Mouse (Mus musculus) retina, embryonic 14.5 days (tissue): ENCODE measurements around the gene Gabarap.
A peak's percentile ranks its signal among the peaks of the same experiment; 100 is the strongest.
"Not testable (repeated sequence)": the region's sequence is repeated elsewhere in the genome, so short reads cannot be mapped to it uniquely, and the experiment has no call there.

ENCODE experiments used
- DNase-seq: peaks from one replicate; pipeline ENCODE4 v3.0.0-alpha.2; 2015; ENCODE audit warnings: low spot score

Gabarap gene

DNA sequence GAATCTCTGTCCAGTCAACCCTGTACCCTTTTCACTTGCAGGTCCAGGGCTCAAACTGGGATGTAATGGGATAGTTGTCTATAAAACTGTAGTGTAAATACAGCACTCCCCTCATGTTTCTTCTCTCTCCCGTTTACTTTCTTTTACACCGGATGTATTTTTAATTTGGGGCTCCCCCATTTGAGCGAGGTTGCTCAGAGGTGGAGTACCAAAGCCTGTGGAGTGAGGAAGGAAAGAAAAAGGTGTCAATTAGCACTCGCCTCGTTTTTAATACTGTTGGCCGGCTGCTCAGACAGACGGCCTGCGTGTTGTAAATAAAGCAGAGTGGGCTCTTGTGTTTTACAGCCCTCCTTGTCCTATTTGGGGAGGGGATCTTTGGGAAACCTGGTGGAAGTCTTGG lies 8.7 kb downstream of the Gabarap start:
- DNase-seq = no peak

DNA sequence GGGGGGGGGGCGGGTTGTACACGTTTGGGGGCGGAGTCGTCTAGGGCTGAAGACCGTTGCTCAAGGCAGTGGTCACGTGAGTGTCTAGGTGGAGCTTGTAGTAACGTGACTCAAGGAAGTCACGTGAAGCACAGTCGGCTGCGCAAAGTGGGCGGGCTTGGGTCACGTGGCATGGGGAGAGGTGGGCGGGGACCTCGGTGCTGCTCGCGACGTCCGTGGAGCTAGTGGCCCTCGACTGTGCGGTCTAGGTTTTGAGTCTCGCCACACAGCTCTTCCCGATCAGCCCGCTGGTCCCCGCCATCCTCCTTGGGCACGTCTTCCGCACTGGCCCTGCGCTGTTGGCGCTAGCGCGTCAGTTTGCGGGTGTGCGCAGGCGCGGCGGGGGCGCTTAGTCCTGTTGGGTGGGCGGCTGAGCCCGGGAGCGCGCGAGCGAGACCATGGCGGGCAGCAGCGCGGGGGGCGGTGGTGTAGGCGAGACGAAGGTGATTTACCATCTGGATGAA lies 9.5 kb downstream of the Gabarap start, which contains the start of gene Dvl2:
Gene Dvl2 (plus strand): TSS at position 200 of the 503 bp plus-strand sequence.
- peak; percentile 92 for DNase-seq

DNA sequence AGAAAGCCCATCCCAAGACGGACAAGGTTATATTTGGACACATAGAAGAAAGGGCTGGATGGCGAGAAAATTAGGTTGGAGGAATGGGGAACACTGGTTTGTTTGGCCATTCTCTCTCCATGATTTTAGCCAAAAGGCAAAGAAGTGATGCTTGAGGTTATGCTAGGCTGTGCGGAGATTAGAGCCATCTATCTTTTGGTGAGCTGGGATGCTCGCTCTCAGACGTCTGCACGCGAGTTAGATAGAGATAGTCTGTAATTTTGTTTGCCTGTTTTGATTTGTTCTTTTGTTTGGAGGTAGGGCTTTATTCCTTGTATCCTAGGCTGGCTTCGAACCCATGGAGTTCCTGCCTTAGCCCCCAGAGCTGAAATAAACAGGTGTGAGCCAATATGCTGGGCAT lies 10.2 kb downstream of the Gabarap start:
- DNase-seq = no peak

DNA sequence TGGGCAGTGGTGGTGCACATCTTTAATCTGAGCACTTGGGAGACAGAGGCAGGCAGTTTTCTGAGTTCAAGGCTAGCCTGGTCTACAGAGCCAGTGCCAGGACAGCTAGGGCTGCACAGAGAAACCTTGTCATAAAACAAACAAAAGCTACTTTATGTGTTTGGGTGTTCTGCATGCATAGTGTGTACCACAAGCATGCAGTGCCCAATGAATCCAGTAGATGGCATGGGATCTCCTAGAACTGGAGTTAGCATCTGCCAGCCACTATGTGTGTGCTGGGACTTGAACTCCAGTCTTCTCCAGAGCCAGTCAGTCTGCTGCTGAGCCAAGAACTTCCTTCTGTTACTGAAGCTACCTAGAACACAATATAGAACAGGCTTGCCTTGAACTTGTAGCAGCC lies 10.9 kb downstream of the Gabarap start:
- DNase-seq = peak; percentile 69

DNA sequence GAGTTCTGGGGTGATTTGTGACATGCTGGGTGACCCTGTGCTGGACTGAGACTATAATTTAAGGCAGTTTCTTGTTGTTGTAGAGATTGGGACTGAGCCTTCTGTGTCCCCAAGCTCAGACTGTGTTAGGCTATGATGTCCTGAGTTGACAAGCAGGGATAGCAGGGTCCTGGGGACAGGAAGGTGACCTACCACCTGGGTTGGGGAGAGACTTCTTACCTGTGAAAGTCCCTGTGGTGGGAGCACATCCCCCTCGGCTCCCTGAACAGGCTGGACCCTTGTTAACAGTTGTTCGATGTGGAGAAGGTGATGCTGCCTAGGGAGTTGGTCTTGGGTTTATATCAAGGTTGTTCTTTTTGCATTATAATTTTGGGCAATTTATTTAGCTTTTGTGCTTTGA lies 11.5 kb downstream of the Gabarap start:
- no peak for DNase-seq

DNA sequence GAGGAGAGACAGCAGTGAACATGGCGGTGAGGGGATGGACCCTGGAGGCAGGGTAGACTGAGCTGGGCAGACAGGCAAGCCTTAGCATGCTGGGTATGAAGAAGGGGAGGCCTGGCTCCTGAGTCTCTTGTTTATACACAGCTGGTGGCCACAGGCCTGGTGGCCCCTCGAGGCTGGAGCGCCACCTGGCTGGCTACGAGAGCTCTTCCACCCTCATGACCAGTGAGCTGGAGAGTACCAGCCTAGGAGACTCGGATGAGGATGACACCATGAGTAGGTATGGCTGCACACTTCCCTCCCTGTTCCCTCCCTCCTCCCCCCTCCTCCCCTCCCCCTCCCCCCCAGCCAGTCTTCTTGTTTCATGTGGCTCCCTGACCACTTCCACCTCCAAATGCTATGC lies 14.6 kb downstream of the Gabarap start:
- DNase-seq = no peak

DNA sequence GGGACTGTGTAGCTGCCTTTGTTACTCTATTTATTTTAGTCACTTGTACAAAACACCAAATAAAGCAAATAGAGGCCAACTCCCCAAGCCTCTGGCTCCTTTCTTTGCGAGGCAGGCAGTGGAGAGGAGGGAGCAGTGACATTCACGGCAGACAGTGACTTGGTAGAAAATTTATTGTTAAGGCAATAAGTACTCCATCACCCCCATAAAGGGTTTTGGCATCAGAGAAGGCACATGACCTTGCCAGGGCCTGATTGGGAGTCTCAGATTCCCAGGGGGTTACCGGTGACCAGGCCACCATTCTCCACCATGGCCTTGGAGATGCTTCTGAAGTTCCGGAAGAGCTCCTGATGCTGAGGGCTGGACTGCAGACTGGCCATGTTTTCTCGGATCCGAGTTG lies 19.1 kb downstream of the Gabarap start:
- DNase-seq = no peak

DNA sequence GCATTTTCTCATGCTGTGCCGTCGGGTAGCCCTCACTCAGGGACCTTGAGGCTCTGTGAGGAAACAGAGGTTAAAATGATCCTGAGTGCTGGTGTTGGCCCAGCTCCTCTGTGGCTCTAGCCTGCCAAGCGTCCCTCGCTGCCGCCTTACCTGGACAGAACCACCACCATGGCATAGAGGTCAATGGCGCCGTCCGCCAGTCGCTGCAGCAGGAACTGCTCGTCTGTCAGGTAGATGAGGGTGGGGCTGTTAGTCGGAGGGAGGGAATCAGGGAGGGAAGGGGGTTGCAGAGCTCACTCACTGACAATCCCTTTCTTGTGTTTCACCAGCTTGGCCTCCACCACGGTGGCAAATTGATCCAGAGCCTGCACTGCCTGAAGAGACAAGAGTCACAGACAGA lies 19.6 kb downstream of the Gabarap start:
- no peak for DNase-seq

DNA sequence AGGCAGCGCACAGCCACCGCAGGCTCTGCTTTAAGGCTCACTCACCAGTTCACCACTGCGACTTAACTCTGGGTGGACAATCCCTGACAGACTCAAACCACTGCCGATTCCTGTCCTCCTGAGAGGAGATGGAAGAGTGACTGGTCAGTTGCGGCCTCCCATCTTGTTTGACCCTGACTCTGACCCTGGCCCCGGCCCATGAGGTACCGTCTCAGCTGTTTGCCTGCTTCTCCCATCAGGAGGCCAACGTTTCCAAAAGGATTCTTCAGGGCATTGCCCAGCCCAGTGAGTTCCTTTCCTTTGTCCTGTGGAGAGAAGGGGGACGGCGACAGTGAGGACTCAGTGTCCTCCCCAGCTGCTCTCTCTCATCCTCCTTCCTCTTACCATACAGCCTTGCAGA lies 20.0 kb downstream of the Gabarap start:
- no peak for DNase-seq

DNA sequence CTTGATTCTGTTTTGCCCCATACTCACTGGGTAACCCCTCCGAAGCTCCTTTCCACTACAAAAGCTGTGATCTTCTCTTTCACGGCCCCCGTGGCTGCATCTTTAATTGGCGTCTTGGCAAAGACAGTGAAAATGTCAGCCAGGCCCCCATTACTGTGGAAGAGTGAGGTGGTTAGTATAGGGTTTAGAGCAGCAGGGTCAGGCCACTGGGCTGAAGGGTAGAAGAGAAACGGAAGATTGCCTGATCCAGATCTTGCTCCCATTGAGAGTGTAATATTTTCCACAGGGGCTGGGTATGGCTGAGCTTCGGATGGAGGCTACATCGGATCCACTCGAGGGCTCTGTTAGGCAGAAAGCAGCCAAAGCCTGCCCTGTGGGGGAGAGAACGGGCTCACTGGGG lies 22.0 kb downstream of the Gabarap start:
- no peak for DNase-seq

DNA sequence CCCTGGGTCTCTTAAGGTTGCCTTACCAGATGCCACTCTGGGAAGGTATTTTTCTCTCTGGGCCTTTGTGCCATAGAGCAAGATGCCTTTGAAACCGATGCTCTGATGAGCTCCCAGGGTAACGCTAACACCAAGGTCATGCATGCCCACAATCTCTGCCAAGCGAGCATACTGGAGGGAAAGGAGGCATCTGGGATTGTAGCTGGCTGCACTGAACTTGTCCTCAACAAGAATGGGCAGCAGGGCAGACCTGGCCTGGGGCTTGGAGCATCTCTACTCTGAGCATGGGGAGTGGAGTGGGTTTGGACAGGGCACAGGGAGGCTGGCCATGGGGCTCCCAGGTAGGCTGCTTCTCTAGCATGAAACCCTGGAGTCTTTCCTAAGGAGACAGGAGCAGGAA lies 22.5 kb downstream of the Gabarap start:
- DNase-seq = no peak

DNA sequence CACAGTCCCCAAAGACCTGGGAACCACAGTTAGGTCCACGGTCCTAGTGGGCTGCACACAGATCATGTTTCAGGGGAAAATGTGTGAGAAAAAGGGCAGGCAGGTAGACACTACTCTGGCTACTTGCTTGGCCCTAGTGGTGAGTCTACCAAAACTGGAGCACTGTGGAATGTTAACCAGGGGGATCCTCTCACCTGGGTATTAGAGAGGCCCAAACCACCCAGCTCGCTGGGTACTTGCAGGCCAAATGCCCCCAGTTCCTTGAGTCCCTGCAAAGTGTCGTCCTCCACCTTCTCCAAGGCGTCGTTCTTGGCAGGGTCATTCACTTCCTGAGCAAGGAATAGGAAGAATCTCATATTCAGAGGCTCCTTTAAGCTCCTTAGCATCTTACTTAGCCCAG lies 23.1 kb downstream of the Gabarap start:
- DNase-seq = no peak

DNA sequence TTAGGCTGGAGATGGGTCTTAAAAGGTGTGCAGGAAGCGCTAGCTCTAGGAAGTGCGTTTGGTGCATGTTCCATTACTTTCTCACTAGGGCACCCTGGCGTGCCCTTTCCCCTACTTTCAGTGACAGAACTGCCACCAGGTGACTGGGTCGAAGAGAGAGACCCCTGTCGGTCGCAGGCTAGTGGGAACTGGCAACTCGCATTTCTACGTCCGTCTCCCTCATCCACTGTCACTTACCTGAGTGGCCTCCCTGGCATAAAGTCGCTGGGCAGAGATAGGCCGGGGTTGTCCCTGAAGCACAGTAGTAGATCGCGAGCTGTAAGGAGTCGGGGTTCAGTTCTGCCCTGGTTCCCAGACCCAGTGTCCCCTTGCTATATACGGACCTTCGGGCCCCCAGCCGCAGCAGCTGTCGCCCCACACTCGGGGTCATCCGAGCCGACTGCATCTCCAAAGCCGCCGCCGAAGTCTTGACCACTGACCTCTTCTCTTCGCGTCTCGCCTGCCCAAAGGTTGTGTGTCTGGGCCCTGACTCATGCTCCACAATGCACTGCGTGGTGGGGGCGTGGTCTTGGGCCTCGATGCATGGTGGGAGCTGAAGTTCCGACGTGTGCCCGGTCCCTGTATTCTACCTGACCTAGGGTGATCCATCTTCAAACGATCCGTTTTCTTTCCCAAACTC lies 24.1 kb downstream of the Gabarap start, which contains the start of gene Acadvl:
Gene Acadvl (minus strand): TSS at position 532 of the 679 bp plus-strand sequence.
- peak; percentile 86 for DNase-seq

DNA sequence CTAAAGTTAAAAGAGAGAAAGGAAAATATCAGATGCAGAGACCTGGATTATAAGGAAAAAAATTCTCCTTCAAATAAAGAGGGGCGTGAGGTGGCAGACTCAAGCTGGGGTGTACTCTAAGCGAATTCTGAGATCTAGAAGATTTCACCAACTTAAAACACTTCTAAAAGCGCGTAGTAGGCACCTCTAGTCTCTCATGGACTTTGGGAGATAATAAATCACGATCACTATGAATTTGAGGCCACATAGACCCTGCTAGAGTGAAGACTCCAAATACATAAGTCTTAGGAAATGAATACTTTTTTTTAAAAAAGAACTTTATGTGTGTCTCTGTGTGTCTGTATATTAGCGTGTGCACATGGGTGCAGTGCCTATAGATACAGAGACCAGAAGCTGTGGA lies 24.7 kb downstream of the Gabarap start:
- no peak for DNase-seq

DNA sequence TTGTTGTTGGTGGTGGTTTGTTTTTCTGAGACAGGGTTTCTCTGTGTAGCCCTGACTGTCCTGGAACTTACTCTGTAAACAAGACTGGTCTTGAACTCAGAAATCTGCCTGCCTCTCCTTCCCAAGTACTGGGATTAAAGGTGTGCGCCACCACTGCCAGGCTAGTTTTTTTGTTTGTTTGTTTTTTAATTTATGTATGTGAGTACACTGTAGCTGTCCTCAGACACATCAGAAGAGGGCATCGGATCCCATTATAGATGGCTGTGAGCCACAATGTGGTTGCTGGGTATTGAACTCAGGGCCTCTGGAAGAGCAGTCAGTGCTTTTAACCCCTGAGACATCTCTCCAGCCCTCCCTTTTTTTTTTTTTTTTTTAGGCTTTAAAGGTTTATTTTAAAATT lies 25.2 kb downstream of the Gabarap start:
- DNase-seq = not testable (repeated sequence)

DNA sequence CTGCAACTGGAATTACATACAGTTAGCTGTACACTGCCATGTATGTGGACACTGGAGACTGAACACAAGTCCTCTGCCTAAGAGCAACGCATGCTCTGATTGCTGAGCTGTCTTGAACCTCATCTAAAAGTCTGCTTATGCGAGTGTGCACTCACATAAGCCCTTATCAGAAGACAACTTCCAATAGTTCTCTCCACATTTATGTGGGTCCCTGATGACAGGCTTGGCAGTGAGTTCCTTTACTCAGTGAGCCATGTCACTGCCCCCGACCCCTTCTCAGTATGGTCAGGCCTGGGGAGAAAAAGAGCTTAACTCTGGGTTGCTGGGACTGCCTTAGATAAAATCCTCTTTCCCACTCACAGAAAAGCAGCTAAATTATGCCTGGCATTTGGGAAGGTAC lies 25.7 kb downstream of the Gabarap start, which contains the start of gene Dlg4:
Gene Dlg4 (plus strand): TSS at position 274 of the 400 bp plus-strand sequence.
- DNase-seq = no peak

DNA sequence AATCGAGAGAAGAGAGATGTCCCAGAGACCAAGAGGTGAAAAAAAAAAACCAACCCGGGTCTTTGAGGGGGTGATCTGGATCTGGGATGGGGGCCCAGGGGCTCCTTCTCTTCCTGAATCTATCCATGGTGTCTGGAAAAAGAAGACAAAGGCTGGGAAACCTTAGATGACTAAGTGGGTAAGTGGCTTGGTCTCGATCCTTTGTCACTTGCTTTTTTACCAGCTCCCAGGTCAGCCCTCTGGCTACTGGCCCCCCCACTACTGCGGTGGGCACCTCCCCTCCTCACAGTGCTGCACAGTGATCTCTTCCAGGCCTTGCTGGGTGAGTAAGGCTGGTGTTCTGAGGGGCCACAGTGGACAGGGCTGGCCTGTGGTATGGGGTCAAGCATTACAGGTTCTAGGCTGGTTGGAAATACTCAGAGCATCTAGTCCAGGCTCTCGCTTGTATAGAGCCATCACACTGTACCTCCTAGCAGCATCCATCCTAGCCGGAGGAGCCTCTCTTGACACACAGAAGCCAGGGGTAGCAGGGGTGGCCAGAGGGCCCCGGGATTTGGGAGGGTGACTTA lies 26.3 kb downstream of the Gabarap start:
- no peak for DNase-seq

DNA sequence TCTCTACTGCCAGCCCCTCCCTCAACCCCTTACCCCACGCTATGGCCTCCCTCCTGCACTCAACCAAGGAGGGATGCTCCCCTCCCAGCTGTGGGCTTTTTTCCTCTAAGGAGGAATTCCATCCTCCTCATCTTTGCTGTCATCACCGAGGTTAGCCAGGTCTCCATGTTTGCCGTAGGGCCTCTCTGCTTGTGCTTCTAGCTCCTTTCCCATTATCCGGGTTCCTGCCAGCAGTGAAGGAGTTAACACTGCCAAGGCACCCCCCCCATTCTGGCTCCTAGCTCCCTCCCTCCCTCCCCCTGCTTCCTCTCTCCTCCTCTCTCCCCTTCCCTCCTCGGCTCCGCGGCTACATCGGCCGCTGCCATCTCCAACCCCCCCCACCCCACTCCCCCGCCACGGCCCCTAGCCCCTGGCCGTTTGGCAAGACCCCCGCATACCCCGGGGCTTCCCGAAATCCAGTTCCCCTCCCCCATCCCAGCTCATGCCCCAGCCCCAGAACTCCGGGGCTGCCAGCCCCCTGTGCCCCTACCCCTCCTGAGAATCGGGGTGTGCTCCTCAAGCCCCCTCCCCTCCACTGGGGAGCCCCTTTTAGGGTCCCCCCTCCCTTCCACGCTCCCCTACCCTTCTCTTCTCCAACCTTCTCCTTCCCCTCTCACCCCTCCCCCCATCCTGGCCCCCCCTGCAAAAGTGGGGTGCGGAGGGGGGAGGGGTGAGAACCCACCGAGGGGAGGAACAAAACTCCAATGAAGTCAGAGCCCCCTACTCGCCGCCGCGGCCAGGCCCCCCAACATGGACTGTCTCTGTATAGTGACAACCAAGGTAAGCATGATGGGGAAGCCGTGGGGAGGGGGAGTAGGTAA lies 27.4 kb downstream of the Gabarap start:
- DNase-seq = peak; percentile 84

DNA sequence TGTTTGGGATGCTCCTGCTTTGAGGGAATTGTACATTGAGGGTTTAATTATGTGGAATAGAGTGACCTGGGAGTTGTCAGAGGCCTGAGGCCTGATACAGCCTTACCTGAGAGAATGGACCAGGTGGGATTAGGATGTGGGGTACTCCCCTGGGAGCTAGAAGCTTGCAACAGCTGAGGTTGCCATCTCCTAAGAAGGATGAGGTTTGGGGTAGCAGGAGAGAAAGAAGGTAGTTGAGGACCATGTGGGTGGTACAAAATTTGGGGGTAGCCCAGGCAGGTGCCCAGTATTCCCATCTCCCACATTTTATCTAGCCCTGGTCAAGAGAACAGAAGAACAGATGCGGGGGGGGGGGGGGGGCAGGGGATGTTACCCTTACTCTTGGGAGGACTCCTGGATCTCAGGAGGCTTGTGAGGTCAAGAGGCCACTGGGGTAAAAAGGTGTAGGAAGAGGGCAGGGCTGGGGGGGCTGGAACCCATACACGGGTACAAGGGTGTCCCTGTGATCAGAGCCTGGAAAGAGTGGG lies 28.6 kb downstream of the Gabarap start:
- DNase-seq = no peak

DNA sequence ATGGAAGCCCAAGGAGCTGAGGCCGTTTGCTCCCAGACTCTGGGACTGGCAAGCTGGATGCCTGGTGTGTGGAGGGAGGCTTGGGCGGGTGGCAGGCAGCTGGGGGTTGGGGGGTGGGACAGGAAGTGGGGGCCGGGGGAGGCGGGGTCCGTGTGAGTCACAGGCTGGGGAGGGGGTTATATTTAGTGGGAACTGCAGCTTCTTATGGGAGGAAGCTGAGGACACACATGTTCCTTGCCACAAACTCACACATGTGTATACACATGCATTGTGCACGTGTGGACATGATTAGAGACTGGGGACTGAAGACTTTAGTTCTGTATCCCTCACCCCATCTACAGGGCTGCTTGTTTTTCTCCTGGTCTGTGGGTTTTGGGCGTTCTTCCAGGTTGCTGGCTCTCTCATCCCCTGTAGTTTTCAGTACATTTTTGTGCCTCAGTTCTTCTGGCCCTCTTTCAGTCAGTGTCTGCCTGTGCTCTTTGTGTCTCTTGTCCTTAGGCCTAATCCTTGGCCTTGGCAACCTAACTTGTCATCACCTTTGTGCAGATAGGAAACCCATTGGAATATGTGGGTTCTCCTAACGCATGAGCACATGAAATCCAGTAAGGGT lies 29.2 kb downstream of the Gabarap start:
- no peak for DNase-seq

DNA sequence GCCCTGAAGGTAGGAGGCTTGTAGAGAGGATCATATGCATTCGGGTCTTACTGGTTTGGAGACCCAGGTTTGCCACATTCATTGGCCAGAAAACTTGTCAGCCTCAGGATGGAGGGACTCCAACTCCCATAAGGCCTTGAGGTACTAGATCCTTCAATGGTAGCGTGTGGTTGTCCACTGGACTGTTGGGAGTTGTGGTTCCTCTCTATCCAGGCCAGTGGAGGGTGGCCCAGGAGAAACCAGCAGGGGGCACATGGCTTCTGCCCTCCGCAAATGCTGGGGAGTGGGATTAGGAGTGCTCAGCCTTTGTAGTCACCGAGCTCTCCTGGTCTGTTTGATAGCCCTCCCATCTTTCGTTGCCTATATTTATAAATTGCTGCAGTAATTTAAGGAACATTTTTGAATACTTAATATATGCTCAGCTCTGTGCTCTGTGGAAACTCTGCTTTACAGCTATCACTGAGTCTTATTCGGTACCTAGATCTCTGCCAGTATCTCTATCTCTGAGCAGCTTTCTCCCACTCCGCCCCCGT lies 29.9 kb downstream of the Gabarap start:
- peak; percentile 92 for DNase-seq
